Mouse (Mus musculus): ENCODE measurements at regions not wholly inside any gene's neighbourhood (a gene's known extent, or its start where the extent isn't known, plus 50 kb on each side); places are given as distances from the start of the nearest gene placed in this dataset.

GRCm38 (mm10) chr16:77695443-77695842 is 93.5 kb upstream of the Gm11146 start:
- no peak for DNase-seq (ENCODE audit: low spot score in 2 of 2)

DNA sequence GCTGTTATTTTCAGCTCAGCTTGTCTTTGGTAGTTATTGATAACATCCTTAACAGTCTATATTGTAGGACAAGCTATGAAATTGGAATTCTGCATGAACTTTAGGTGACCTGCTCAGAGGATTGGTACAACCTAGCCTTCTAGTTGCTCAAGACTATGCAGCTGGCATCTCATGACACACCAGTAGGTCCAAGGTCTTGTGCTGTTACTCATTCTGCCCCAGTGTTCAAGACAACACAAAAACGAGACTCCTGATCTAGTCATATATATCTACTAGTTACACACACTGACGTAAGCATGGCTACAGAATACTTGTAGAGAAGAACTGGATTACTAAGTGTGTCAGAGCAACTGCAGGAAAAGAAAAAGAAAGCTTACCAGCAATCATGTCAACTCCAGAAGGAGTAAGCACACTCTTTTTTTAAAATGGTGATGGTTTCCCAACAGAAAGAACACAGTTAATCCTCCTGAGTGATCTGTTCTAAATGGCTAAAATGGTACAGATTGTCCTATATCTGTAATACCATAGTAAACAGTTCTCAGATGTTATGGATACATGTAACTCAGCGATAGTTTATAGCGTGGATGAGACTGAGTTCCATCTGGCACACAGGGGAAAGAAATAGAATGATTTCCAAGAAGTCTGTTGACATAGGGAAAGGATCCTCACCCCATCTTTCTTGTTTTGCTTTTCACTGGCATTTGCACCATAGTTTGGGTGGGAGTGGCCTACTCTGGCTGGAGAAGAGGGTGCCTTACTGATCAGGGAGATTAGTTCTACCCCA is 85.4 kb upstream of the Gm11146 start:
- no peak for DNase-seq (ENCODE audit: low spot score in 2 of 2)

DNA sequence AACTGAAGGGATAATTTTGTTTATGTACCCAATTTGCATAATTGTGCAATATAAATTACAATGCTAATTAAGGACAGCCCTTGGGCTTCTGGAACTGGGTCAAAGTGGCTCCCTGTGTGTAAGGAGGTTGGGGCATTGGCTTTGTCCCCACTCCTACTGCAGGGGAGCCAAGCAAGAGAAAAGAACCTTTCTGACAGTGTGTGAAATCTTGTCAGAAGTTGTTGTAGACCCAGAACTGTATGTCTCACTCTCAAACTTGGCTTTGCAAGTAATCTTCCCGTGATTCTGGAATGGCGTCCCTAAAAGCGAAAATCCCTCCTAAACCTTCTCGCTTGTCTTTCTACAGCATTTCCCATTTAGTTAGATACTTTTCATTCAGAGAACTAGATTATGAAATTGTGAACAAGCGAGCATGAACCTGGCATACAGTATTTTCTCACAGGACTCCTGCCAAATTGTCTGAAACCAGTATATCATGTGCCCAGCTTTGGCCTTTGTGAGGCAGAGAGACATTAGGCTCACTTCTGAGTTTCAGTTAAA is 83.8 kb upstream of the Gm11146 start:
- no peak for DNase-seq (ENCODE audit: low spot score in 2 of 2)

GRCm38 (mm10) chr16:77684521-77684920 is 82.6 kb upstream of the Gm11146 start:
- no peak for DNase-seq (ENCODE audit: low spot score in 2 of 2)

GRCm38 (mm10) chr16:77679234-77679633 is 77.3 kb upstream of the Gm11146 start:
- no peak for DNase-seq (ENCODE audit: low spot score in 2 of 2)

DNA sequence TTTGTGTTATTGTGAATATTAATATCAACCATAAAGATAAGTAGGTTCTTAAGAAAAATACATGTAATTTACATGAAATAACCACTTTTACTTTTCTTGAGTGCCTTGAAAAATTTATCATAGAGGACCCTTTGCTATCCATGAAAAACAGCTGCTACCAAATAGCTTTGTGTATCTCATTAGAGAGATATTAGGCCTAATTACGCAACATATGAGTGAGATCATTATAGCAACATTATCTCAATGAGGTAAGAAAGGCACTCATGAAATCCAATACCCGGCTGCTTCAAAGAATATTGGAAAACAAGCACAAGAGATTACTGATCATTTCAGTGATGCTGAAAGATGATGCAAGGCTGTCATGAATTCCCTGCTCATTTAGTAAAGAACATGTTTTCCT is 74.9 kb upstream of the Gm11146 start:
- no peak for DNase-seq (ENCODE audit: low spot score in 2 of 2)

DNA sequence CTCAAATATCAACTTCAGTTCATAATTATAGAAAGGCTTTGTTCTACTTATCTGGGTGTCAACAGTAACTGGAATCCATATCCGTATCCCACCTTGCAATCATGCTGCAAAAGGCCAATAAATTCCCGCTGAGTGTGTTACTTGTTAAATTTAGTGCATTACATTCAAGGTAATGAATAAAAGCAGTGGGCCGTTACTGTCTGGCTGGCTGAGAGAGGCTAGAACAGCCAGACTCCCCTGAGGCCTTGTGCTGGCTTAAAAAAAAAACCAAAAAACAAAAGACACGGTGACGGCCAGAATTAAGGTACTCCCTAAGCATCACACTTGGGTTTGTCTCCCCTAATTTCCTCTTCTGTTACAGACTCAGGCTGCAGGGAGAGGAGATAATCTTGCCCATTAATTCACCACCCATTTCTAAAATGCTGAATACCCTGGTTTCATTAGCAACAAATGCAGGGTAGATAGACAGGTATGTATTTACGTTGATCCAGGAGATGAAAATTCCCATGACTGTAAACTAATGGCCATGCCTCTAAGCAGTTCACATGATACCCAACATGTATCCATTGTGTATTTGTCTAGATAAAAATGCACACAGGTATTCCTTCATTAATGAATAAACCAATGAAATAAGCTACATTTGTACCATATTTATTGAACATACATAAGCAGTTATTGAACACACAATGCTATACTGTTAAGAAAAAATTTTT is 74.1 kb upstream of the Gm11146 start:
- DNase-seq (ENCODE audit: low spot score in 2 of 2): no peak

GRCm38 (mm10) chr16:77671253-77671652 is 69.4 kb upstream of the Gm11146 start:
- DNase-seq (ENCODE audit: low spot score in 2 of 2): no peak

- DNase-seq (ENCODE audit: low spot score in 2 of 2): no peak
Observed at GRCm38 (mm10) chr16:77665781-77666180, 63.9 kb upstream of the Gm11146 start.

GRCm38 (mm10) chr16:77662107-77662518 is 60.2 kb upstream of the Gm11146 start:
- DNase-seq (ENCODE audit: low spot score in 2 of 2): no peak

- no peak for DNase-seq (ENCODE audit: low spot score in 2 of 2)
Observed at GRCm38 (mm10) chr16:77653306-77653705, 51.4 kb upstream of the Gm11146 start.

All from thymus, postnatal 10 days (tissue).